Mouse (Mus musculus) erythroblast, embryonic 14.5 days (primary cell): ENCODE measurements around the gene Gm20517.

Source experiments
- GATA1 ChIP-seq: IDR thresholded peaks from 2 replicates; pipeline ENCODE4 v1.6.1; 2012; ENCODE audit warnings: low read length, inconsistent platforms, mixed read lengths
- TAL1 ChIP-seq: IDR thresholded peaks from 3 replicates; pipeline ENCODE4 v1.6.1; 2012; ENCODE audit warnings: low read length, inconsistent platforms, mixed read lengths

- TF ChIP-seq GATA1 (no peak), TAL1 (no peak)
These were observed 82.9 kb downstream of the Gm20517 start, which contains the start of gene Gm21981 for GRCm38 (mm10) chr17:47694442-47694502.
